Mouse (Mus musculus) heart, embryonic 13.5 days (tissue): ENCODE measurements at regions not wholly inside any gene's neighbourhood (a gene's known extent, or its start where the extent isn't known, plus 50 kb on each side); places are given as distances from the start of the nearest gene placed in this dataset.

Experiments
- ATAC-seq: fragments of 200-750 bp; cut with Nextera tagmentation; 2 replicates; pipeline ENCODE4 v1.8.0; 2017; ENCODE audit warnings: moderate TSS enrichment; ENCODE audit not compliant: insufficient number of reproducible peaks, low FRiP score, low TSS enrichment; ENCODE audit errors: extremely low read depth
- H3K27ac ChIP-seq: fragments of 300-500 bp; sonication (generic); replicated peaks from 2 replicates; pipeline ENCODE4 v1.5.1; 2015; ENCODE audit warnings: moderate library complexity, mild to moderate bottlenecking, inconsistent platforms
- H3K27me3 ChIP-seq: fragments of 300-500 bp; sonication (generic); replicated peaks from 2 replicates; pipeline ENCODE4 v1.6.1; 2015; ENCODE audit warnings: mild to moderate bottlenecking, inconsistent platforms
- H3K36me3 ChIP-seq: fragments of 300-500 bp; sonication (generic); 2 replicates; pipeline ENCODE4 v1.6.1; 2015; ENCODE audit warnings: mild to moderate bottlenecking, inconsistent platforms
- H3K4me1 ChIP-seq: fragments of 300-500 bp; sonication (generic); 2 replicates; pipeline ENCODE4 v1.6.1; 2015; ENCODE audit warnings: inconsistent platforms
- H3K4me2 ChIP-seq: fragments of 300-500 bp; sonication (generic); 2 replicates; pipeline ENCODE4 v1.6.1; 2015; ENCODE audit warnings: inconsistent platforms, mild to moderate bottlenecking, moderate library complexity
- H3K4me3 ChIP-seq: fragments of 300-500 bp; sonication (generic); 2 replicates; pipeline ENCODE4 v1.5.1; 2015; ENCODE audit warnings: moderate library complexity, mild to moderate bottlenecking, inconsistent platforms
- H3K9ac ChIP-seq: fragments of 300-500 bp; sonication (generic); 2 replicates; pipeline ENCODE4 v1.6.1; 2015; ENCODE audit warnings: inconsistent platforms, mild to moderate bottlenecking, moderate library complexity
- H3K9me3 ChIP-seq: fragments of 300-500 bp; sonication (generic); 2 replicates; pipeline ENCODE4 v1.6.1; 2016; ENCODE audit warnings: inconsistent platforms
- WGBS: fragments of 180-500 bp; shearing (Covaris S2); methylation state at CpG from one replicate; pipeline ENCODE4 v1.1.7; 2015; ENCODE audit warnings: mixed read lengths; 5-methylcytosine and 5-hydroxymethylcytosine counted together

DNA sequence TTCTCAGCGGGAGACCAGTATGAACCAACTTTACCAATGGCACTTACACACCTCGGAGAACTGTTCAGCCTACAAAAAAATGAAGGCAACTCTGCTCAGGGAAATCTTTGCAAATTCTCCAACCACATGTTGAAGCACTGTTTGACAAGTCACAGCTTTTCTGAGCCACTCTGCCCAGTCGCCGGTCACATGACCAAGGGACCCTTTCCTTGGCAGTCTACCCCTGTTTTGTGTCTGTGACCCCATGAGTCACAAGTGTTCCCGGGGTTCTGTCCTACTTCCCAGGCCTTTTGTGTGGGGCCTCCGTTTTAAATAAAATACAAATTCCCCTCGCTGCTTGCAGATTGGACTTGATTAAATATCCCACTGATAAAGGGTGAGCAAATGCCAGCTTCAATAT is 323.5 kb upstream of the Mgmt start:
- no peaks in the 10 kb centered on the region for H3K4me1 ChIP-seq
- H3K27ac ChIP-seq: no peak overlapping the region
- H3K9me3 ChIP-seq: 0 out of 2 replicates have a peak, but pooled peaks cover 3% of the 10 kb centered on the region
- no peaks in the 10 kb centered on the region for H3K36me3 ChIP-seq
- 55% methylated on average over 7 of the region's 7 CpGs for WGBS
- H3K4me2 ChIP-seq: no peak overlapping the region
- H3K9ac ChIP-seq: no peak overlapping the region
- H3K4me3 ChIP-seq: no peak overlapping the region
- no peak for ATAC-seq
- 0 out of 2 replicates have a peak, but pooled peaks cover 12% of the 10 kb centered on the region for H3K27me3 ChIP-seq

DNA sequence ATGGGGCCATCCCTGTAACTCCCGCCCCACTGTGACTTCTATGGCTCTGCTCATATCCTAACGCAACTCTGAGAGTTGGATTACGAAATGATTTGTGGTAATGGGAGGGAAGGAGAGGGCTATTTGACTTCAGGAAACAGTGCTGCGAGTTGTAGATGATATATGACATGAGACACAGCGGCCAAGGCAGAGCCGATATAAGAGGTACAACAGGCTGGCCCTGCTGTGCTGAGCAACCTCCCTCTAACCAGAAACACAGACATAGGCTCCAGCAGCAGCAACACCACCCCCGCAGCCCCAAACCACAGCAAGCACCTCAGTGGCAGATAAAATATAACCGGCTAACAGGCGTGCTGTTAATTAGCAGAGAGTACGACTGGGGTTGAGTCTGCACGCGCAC is 312.5 kb upstream of the Mgmt start:
- H3K36me3 ChIP-seq: no peaks in the 10 kb centered on the region
- peaks cover 42% of the 10 kb centered on the region for H3K27me3 ChIP-seq
- H3K9me3 ChIP-seq: no peaks in the 10 kb centered on the region; the same call in 1 of the 2 replicates
- no peak overlapping the region for H3K27ac ChIP-seq
- no peak for ATAC-seq
- H3K4me2 ChIP-seq: no peak overlapping the region
- H3K9ac ChIP-seq: no peak overlapping the region
- no peak overlapping the region for H3K4me3 ChIP-seq
- WGBS: 71% methylated on average over 12 of the region's 12 CpGs
- no peaks in the 10 kb centered on the region for H3K4me1 ChIP-seq

DNA sequence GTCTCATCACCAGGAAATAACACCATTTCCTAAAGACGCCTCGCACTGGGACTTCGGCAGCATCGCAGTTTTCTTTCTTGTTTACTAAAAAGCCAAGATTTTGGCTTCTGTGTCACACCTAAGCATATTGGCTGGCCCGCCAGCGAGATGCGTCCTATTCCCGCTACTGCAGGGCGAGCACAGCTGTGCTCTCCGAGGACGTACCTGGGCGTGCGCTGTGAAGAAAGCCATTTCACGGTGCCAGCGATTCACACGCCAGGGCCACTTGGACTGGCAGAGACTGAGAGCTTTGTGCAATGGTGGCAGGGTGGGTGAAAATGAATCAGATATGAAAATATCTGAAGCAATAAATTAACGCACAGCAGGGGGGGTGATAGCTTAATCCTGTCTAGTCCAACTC is 310.1 kb upstream of the Mgmt start:
- peaks cover 42% of the 10 kb centered on the region for H3K27me3 ChIP-seq
- 60% methylated on average over 17 of the region's 17 CpGs for WGBS
- H3K9me3 ChIP-seq: no peaks in the 10 kb centered on the region
- H3K36me3 ChIP-seq: no peaks in the 10 kb centered on the region
- H3K4me3 ChIP-seq: no peak overlapping the region
- H3K4me2 ChIP-seq: peak overlapping the region; percentile 11; the same call in 1 of the 2 replicates
- H3K27ac ChIP-seq: no peak overlapping the region
- no peak for ATAC-seq
- H3K4me1 ChIP-seq: no peaks in the 10 kb centered on the region
- no peak overlapping the region for H3K9ac ChIP-seq

DNA sequence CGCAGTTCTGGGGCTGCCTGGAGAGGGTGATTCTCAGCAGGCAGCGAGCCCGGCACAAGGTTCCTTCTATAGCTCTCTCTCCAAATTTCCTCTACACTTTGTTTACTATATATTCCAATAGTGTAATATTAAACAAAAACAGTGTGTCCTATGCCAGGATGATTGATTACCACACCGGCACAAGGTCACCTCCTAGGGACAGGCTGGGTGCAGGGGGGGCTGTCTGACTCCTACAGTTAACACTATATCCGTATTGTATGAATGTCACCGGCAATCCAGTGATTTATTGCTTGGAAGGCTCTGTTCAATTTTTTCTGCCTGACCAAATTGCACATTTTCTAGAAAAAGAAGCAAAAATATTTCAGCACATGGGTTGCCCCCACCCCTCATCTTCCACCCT is 305.9 kb upstream of the Mgmt start:
- Histone ChIP-seq H3K27me3 (peaks cover 24% of the 10 kb centered on the region), H3K4me3 (no peak overlapping the region), H3K36me3 (no peaks in the 10 kb centered on the region), H3K9ac (no peak overlapping the region), H3K4me2 (no peak overlapping the region), H3K4me1 (no peaks in the 10 kb centered on the region), H3K27ac (no peak overlapping the region), H3K9me3 (no peaks in the 10 kb centered on the region)
- ATAC-seq: no peak
- 70% methylated on average over 6 of the region's 6 CpGs for WGBS

DNA sequence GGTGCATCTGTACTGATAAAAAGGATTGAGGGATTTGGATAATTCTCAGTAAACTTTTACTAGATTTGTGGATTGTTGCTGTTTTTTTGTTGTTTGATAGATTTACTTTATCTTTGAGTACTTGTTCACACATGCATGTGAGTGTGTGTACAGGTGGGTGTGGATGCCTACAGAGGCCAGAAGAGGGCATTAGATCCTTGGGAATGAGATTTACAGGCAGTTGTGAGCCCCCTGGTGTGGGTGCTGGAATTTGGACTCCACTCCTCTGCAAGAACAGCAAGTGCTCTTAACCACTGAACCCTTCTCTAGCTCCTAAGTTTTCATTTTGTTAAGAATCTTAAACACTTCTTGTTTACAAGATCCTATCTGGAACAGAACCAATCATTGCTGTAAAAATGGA is 303.5 kb upstream of the Mgmt start:
- Histone ChIP-seq H3K4me2 (no peak overlapping the region), H3K36me3 (no peaks in the 10 kb centered on the region), H3K27me3 (peaks cover 5% of the 10 kb centered on the region; the same call in 1 of the 2 replicates), H3K4me1 (no peaks in the 10 kb centered on the region), H3K9me3 (no peaks in the 10 kb centered on the region), H3K4me3 (no peak overlapping the region), H3K9ac (no peak overlapping the region), H3K27ac (no peak overlapping the region)
- no peak for ATAC-seq

DNA sequence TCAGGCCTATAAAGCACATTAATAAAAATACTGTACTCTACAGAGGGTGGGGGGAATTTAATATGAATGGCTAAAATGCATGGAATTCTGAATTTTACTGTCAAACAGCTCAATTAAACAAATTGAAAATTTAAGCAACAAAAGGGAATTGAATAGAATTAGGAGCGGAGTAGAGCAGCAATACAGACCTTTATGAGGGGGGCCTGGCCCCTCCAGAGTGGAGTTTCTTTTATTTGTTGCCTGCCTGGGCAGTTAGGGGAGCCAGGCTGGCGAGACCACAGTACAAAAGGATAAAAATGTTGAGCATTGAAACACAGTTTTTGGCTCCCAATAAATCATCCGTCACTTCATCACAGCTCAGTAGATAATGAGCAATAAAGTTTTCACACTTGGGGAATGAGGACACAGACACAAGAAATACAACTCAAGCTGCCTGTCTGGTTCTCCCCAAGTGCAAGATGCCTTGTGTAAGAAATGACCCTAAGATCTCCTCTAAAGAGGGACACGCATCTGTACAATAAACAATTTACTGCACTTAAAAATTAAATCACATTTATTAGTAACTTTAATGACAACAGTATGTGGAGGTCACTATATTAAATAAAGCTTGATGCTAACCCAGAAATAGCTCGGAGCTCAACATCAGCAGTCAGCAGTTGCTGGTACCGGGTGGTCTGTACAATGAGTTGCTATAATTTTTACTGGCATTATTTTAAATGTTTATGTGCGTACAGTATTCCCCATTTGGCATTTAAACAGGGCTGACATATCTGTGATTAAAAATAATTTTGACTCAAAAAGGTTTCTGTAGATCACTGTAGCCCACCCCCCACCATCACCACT is 286.9 kb upstream of the Mgmt start:
- 79% methylated on average over 7 of the region's 7 CpGs for WGBS
- Histone ChIP-seq H3K27me3 (no peaks in the 10 kb centered on the region), H3K4me2 (no peak overlapping the region), H3K9me3 (no peaks in the 10 kb centered on the region), H3K9ac (no peak overlapping the region), H3K27ac (no peak overlapping the region), H3K36me3 (no peaks in the 10 kb centered on the region), H3K4me3 (no peak overlapping the region), H3K4me1 (no peaks in the 10 kb centered on the region)
- no peak for ATAC-seq

DNA sequence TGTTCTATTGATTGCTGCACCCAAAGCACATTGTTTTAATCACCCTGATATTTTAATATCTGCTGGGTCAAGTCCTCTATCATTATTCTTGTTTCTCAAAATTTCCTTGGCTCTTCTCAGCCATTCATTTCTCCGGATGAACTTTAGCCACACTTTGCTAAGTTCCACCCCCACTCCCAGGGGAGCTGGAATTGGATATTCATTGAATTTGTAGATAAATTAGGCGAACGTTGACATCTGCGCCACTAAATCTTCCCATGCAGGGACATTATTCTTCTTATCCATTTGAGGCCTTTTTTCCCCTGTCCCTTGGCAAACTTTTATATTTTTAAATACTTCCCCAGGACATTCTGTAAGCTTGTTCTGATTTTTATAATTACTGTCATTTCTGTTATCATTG is 280.9 kb upstream of the Mgmt start:
- WGBS: 64% methylated on average over 4 of the region's 4 CpGs
- no peaks in the 10 kb centered on the region for H3K9me3 ChIP-seq

DNA sequence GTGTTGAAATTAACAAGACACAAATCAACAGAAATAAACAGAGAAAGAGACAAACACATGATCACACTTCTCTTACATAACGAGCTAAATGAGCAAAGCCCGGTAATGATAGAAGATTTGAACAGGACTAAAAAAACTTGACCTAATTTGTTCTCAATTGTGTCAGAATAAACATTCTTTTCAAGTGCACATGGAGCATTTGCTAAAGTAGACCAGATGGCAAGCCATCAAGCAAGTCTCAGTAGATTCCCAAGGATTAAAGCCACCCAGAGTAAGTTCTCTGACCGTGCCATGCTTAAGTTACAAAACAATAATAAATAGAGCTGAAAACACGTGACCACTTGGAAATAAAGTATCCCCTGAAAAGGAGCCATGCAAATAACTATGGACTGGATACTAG is 269.9 kb upstream of the Mgmt start:
- no peaks in the 10 kb centered on the region for H3K36me3 ChIP-seq
- H3K4me2 ChIP-seq: no peak overlapping the region
- H3K27me3 ChIP-seq: no peaks in the 10 kb centered on the region
- H3K9ac ChIP-seq: no peak overlapping the region
- no peaks in the 10 kb centered on the region for H3K4me1 ChIP-seq
- no peak for ATAC-seq
- 65% methylated on average over 4 of the region's 4 CpGs for WGBS
- H3K27ac ChIP-seq: no peak overlapping the region
- no peak overlapping the region for H3K4me3 ChIP-seq
- H3K9me3 ChIP-seq: no peaks in the 10 kb centered on the region

More for the DNA sequence above, 280.9 kb upstream of the Mgmt start:
- H3K27me3 ChIP-seq: no peaks in the 10 kb centered on the region
- no peak overlapping the region for H3K4me2 ChIP-seq
- no peak overlapping the region for H3K9ac ChIP-seq
- H3K27ac ChIP-seq: no peak overlapping the region
- no peaks in the 10 kb centered on the region for H3K36me3 ChIP-seq
- ATAC-seq: no peak
- H3K4me3 ChIP-seq: no peak overlapping the region
- H3K4me1 ChIP-seq: no peaks in the 10 kb centered on the region

DNA sequence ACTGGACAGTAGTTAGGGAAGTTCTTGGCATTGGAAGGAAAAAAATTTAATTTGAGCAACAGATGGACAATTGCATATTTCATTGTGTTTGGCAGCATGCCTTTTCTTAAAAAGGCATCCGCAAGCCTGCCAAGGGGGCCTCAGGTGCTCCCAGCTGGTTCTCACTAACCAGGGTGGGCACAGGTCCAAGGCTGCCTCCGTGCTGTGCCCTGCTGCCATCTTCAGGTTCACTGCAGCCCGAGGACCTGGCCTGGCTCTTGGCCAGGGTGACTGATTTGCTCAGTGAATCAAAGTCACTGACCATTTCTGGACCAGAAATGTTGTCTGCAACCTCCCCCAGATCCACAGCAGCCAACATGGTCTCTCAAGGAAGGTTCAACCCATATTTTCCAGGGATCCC is 263.3 kb upstream of the Mgmt start:
- WGBS: 59% methylated on average over 3 of the region's 3 CpGs
- H3K4me2 ChIP-seq: no peak overlapping the region
- no peaks in the 10 kb centered on the region for H3K36me3 ChIP-seq

DNA sequence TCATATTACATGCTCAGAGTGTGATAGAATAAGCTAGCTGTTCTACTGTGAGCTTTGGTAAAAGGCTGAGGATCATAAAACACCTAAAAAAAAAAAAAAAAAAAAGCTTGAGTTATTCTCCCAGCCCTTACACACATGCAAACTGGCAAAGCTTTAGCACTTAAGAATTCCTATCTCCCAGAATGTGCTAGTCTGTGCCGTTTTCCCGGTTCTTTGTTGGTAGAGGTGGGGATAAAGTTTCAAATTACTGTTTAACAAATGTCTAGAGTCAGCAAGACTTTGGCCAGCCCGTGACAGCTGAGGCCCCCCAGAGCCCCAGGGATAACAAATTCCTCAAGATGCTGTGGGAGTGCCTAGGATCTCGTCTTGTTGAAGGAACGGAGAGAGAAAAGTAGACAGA is 254.3 kb upstream of the Mgmt start:
- no peak overlapping the region for H3K4me3 ChIP-seq
- H3K4me2 ChIP-seq: no peak overlapping the region
- no peak overlapping the region for H3K9ac ChIP-seq
- no peak overlapping the region for H3K27ac ChIP-seq
- H3K9me3 ChIP-seq: no peaks in the 10 kb centered on the region
- no peaks in the 10 kb centered on the region for H3K27me3 ChIP-seq
- WGBS: 17% methylated on average over 5 of the region's 5 CpGs
- H3K36me3 ChIP-seq: no peaks in the 10 kb centered on the region
- H3K4me1 ChIP-seq: no peaks in the 10 kb centered on the region
- no peak; the same call in 1 of the 2 replicates for ATAC-seq

More for the DNA sequence above, 263.3 kb upstream of the Mgmt start:
- no peak; the same call in 1 of the 2 replicates for ATAC-seq
- no peak overlapping the region for H3K27ac ChIP-seq
- no peak overlapping the region for H3K4me3 ChIP-seq
- no peak overlapping the region for H3K9ac ChIP-seq
- no peaks in the 10 kb centered on the region for H3K9me3 ChIP-seq
- H3K27me3 ChIP-seq: no peaks in the 10 kb centered on the region
- no peaks in the 10 kb centered on the region for H3K4me1 ChIP-seq

DNA sequence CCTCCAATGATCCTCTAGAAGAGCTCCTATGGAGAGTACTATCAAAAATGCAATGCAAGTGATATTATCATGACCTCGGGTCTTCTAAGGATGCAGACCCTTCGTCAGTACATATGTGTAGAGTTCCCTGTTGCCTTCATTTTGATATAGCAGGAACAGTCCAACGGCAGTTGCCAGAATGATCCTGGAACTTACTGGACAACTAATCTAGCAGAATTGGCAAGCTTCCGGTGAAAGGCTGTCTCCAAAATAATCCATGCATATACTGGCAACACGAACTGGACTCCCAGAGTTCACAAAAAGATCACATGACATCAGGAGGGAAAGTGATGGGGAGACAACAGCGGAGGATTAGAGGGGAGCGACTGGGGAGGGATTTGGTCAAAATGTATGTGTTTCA is 253.6 kb upstream of the Mgmt start:
- 76% methylated on average over 7 of the region's 7 CpGs for WGBS
- Histone ChIP-seq H3K9me3 (no peaks in the 10 kb centered on the region), H3K27me3 (0 out of 2 replicates have a peak, but pooled peaks cover 1% of the 10 kb centered on the region), H3K4me1 (no peaks in the 10 kb centered on the region), H3K27ac (no peak overlapping the region), H3K4me3 (no peak overlapping the region), H3K36me3 (no peaks in the 10 kb centered on the region), H3K4me2 (no peak overlapping the region), H3K9ac (no peak overlapping the region)
- no peak for ATAC-seq

DNA sequence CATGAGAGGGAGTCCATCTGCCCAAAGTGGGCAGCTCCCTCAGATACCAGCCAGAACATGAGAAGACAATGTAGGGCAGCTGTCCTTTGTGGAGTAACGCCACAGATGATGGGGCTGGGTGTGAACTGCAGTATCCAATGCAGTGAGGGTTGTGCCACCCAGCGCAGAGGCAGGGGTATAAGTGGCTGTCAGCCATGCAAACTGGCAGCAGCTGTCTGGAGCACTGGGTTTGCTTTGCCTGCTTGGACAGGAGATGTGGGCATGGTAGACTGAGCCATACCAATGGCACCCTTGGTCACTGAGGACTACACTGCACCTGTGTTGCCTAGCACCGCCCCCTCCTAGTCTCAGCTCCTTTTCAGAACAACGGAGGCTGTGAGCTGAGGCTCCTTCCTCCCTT is 244.6 kb upstream of the Mgmt start:
- Histone ChIP-seq H3K9me3 (no peaks in the 10 kb centered on the region), H3K27ac (no peak overlapping the region), H3K27me3 (0 out of 2 replicates have a peak, but pooled peaks cover 8% of the 10 kb centered on the region), H3K36me3 (no peaks in the 10 kb centered on the region), H3K4me1 (no peaks in the 10 kb centered on the region), H3K4me3 (no peak overlapping the region), H3K4me2 (no peak overlapping the region), H3K9ac (no peak overlapping the region)
- ATAC-seq: no peak
- 66% methylated on average over 4 of the region's 4 CpGs for WGBS
